Mouse (Mus musculus) neural tube, embryonic 13.5 days (tissue): Measurements from ENCODE around the gene Prss50. TPM values are rescaled to one million over a fixed set of nuclear protein-coding genes. Genes with fewer than 3 reads are reported as not detected.

Source experiments
- polyA plus RNA-seq: library from polyadenylated mRNA; unstranded; fragments of >200 nt; fragmentation: Nextera tagmentation; extraction: Ambion mirVana; gene quantifications from 2 replicates; pipeline ENCODE4 v1.2.1, GENCODE M21; 2015

Gene Prss50
- polyA plus RNA-seq, 1 experiment from 2014 or later = 0.22 TPM

Other genes starting within 250 kb of the Prss50 start
- 38.0 and 39.3 TPM in 2 replicates for gene Nradd, start 233.5 kb upstream of the Prss50 start, polyA plus RNA-seq
- 1.8 and 2.2 TPM in 2 replicates for gene Nbeal2, start 203.8 kb upstream of the Prss50 start, polyA plus RNA-seq
- gene Ccdc12, start 201.5 kb upstream of the Prss50 start, polyA plus RNA-seq = 105 and 118 TPM in 2 replicates
- gene Myl3, start 116.1 kb upstream of the Prss50 start, polyA plus RNA-seq = 1.2 and 3.8 TPM in 2 replicates
- 17.6 and 20.2 TPM in 2 replicates for gene Pth1r, start 110.8 kb upstream of the Prss50 start, polyA plus RNA-seq
- gene Prss42, start 59.8 kb upstream of the Prss50 start, polyA plus RNA-seq = not detected in 2 replicates
- not detected in 2 replicates for gene Prss44, start 44.0 kb upstream of the Prss50 start, polyA plus RNA-seq
- gene Prss43, start 31.3 kb upstream of the Prss50 start, polyA plus RNA-seq = not detected in 2 replicates
- gene Prss45, start 23.4 kb upstream of the Prss50 start, polyA plus RNA-seq = not detected in 2 replicates
- not detected in 2 replicates for gene Prss46, start 13.5 kb upstream of the Prss50 start, polyA plus RNA-seq
- gene Als2cl, start 21.9 kb downstream of the Prss50 start, polyA plus RNA-seq = 1.2 TPM in 2 replicates
- gene Tmie, start 22.1 kb downstream of the Prss50 start, polyA plus RNA-seq = 1.7 and 1.8 TPM in 2 replicates
- not detected in 2 replicates for gene Fam240a, start 58.9 kb downstream of the Prss50 start, polyA plus RNA-seq
- gene Tdgf1, start 88.2 kb downstream of the Prss50 start, polyA plus RNA-seq = 0.22 TPM in 1 of 2 replicates, not detected in the other
- gene Lrrc2, start 93.6 kb downstream of the Prss50 start, polyA plus RNA-seq = 0.62 and 1.1 TPM in 2 replicates
- gene Rtp3, start 132.6 kb downstream of the Prss50 start, polyA plus RNA-seq = not detected in 2 replicates
- 0.80 and 1.1 TPM in 2 replicates for gene Ltf, start 161.3 kb downstream of the Prss50 start, polyA plus RNA-seq
- gene Ccrl2, start 199.6 kb downstream of the Prss50 start, polyA plus RNA-seq = 1.0 and 1.2 TPM in 2 replicates